Mouse (Mus musculus) liver, adult 2 months (tissue): Measurements from ENCODE around the gene Gm20605.

Source experiments
- CTCF ChIP-seq: fragments of 200-500 bp; IDR thresholded peaks from 2 replicates; pipeline ENCODE4 v1.5.1; 2011; ENCODE audit warnings: low read depth, low read length, control low read depth
- POLR2A ChIP-seq: fragments of 200-500 bp; IDR thresholded peaks from 2 replicates; pipeline ENCODE4 v1.6.1; 2011; ENCODE audit warnings: low read length, control low read depth; ENCODE audit not compliant: insufficient read depth; ENCODE audit errors: extremely low read depth

GRCm38 (mm10) chr5:137627991-137628390 is 984 bp upstream of the Gm20605 start:
- TF ChIP-seq CTCF = no peak
- TF ChIP-seq POLR2A = no peak
